Mouse (Mus musculus) urinary bladder, adult 18-20 months (tissue): ENCODE measurements around the gene Gm4792.
A peak's percentile ranks its signal among the peaks of the same experiment; 100 is the strongest.

Experiments
- DNase-seq, 2 experiments: peaks; one replicate each; pipeline ENCODE4 v3.0.0; 2022; ENCODE audit warnings: low spot score in 2 of 2, mixed read lengths in 2 of 2

Gm4792 gene

DNA sequence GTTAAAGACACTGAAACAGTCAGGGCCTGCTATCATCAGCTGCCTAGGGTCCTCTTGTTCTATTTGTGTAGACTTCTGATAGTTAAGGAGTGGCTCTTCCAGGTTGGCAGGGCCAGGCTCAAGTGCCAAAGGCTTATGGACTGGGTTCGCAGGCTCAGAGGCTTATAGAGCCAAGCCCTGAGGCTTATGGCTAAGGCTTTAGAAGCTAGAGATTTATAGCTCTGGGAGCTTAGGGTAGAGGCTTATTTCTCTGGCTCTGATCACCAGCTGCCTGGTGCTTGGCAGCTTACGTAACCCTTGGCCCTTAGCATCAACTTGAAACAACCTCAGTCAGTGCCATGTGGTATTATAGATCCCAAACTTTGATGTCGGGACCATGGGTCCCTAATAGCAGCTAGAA, at the start of gene Gm4792:
TSS of gene Gm4792 (minus strand) at position 233 of the 400 bp plus-strand sequence.
- DNase-seq = no peak

DNA sequence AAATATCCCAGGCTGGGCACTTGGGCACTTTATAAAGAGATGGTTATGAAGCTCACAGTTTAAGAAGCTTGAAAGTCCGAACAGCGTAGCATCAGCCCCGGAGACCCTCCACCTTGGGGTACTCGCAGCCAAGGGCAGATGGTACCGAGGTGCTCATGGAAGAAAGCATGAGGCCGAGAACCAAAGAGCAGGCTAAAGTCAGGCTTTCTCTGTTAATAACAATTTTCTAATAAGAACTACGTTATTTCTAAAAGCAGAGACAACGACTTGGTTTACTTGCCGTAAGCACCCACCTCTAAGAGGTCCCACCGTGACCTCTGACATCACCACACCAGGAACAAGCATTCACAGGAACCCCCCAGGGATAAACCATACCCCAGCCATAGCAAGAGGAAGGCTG, 49.5 kb upstream of the Gm4792 start:
- no peak for DNase-seq

DNA sequence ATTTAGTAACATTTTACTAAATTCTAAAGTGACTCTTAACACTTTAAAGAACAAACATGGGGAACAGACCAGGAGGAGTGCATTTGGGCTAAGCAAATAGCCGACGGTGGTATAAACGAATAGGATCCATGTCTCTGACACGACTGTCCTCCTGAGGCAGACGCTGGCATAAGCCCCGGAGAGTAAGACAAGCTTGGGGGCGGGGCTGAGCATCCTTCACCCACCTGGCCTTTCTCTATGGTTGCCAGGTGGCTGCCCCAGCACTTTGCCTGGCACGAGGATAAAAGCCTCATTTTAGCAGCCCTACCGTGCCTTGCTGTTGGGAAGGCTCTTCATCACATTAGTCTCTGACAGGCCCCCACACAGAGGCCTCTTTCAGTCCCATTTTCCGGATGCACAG, 48.8 kb upstream of the Gm4792 start:
- DNase-seq = no peak

DNA sequence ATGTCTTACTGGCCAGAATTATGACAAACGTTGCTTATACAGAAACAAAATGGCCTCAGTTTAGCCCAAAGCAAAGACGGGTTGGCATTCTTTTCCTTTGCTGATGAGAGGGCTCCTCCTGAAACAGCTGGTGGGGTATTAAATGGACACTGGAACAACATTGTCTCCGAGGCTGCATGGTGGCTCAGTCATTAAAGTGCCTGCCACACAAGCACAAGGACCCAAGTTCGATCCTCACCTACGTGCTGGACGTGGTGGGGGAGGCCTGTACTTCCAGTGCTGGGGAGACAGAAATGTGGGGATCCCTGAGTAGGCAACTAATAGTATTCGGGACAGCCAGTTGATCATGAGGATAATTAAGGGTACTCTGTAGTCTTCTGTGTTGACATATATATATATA, 48.1 kb upstream of the Gm4792 start:
- DNase-seq = no peak

DNA sequence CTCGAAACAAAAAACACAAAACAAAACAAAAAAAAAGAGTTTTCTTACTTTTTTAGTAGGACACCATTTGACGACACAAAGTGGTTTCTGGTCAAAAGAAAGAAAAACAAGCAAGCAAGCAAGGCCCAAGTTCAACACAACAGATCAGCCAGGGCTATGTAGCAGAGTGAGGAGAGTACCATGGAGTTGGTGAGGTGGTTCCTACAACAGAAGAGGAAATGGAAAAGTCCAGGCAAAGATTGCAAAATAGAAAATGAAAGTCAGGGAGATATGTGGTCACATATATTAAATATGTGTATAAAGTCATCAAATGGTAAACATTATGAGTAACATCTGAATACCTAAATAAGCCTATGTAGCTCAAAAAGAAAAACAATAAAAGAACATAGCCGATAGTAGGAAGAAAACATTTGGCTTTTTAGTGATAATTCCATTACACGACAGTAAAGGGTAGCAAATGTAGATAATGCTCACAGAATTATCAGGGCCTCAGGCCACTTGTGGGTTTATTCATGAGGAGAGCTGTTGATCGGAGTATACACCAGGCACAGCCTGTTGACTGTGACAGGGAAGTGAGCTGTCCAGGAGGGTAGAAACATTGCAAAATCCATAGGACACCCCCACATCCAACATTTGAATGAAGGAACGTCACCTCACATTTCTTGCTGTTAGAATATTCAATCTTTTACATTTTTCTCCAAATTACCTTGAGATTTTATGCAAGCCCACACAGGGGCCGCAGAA, 47.2 kb upstream of the Gm4792 start:
- DNase-seq = no peak

DNA sequence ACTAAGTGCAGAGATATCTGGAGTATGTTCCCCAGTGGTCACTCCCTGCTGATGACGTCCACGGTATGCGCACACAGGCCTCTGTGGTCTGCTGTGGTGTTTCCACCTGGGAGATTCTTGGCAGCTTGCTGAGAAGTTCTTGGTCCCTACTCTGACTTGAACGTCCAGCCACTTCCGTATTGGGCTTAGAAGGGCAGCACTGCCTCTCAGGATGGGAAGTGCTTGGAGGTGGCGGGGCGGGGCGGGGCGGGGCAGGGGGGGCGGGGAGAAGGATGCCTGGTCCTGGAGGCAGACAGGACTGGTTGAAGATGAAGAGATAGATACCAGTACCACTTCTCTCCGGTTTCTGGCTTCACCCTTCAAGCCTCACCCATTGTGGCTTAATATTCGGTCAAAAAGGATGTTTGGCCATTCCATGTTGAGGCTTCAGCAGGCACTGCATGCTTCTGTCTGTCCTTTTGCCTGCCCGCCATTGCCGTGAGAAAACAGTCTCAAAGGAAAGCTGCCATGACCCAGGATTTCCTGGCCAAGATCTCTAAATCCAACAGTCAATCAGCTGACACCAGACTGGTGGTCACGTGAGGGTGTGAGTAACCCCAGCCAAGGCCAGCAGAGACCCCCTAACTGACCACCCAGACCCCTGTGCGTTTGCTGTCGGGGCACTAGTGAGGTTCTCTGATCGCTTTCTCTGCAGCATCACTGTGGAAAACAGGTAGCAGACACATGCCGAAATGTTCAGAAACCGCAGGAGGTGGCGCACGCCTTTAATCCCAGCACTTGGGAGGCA, 46.3 kb upstream of the Gm4792 start:
- no peak for DNase-seq

DNA sequence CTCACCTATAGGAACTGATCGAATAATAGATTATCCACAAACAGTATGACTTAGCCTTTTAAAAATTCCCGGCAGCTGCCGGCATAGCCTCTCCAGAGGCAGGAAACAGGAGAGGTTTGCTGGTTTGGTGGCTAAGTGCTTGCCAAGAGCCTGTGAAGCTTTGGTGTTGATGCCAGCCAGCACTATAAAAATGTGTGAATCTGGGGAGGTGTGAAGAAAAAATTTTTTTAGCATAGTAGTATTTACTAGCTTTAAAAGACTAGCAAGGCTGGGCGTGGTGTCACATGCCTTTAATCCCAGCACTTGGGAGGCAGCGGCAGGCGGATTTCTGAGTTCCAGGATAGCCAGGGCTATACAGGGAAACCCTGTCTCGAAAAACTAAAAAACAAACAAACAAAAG, 45.1 kb upstream of the Gm4792 start:
- no peak for DNase-seq

DNA sequence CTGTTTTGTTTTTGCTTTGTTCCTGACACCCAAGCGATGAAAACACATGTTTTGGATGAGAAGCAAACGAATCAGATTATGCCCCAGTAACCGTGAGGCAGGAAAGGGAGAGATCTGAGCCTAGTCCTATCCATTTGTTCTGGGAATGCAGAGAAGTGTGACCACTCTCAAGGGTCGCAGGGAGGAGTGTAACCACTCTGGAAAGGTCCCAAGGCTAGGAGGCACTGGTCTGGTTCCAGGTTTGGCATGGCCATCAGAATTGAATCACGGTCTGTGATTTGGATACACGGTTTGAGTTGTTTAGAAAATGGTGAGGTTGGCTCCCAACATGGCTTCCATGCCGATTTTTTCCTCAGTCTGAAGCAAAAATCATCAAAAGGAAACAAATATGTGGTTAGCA, 43.8 kb upstream of the Gm4792 start:
- DNase-seq = no peak

DNA sequence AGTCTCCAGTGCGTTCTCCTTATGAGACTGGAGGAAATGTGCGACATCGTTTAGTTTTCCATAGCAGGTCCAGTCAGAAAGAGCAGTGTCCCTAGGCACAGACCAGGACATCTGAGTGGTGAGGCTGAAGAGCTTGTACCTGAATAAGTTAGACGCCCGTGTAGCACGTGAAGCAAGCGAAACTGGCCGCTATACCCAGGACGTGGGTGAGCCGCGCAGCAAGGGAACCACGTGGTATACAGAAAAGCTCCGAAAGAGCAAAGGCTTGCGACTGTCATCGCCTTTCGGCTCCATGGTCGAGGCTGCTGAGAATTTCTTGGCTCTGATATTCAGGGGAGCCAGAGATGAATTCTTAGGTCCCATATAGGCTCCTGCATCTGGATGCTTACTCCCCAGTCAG, 43.0 kb upstream of the Gm4792 start:
- DNase-seq = no peak

DNA sequence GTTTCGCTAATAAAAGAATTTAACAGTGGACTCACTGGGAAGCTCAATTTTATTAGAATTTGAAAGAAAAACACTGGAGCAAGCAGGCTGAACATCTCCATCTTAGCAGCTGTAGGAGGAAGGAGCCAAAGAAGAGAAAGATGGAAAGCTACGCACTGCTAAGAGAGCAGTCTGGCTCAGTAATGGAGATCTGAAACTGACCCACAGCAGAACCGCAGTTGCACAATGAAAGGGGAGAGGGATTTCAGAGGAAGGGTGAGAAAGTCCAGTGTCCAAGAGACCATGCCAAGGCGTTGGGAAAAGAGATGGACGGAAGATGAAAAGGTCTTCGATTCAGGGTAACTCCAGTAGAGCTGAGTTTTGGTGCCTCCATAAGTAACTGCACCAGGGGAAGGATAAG, 37.6 kb upstream of the Gm4792 start:
- no peak for DNase-seq

DNA sequence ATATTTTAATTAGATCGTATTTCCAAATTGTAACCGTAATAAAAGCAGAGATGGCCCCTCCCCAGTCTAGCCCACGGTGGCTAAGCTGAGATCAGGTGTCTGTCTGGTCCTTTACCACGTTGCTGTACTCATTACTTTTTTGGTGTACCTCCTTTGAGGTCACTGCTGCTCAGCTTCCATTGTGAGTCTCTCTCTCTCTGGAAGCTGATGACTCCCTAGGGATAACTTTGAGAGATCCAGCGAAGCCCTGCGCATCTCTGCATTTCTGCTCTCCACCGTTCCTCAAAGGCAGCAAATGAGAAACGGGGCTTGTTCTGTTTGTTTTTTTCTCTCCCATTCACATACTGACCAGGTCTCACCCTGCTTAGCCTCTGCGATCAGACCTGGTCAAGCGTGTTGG, 36.5 kb upstream of the Gm4792 start:
- no peak for DNase-seq

DNA sequence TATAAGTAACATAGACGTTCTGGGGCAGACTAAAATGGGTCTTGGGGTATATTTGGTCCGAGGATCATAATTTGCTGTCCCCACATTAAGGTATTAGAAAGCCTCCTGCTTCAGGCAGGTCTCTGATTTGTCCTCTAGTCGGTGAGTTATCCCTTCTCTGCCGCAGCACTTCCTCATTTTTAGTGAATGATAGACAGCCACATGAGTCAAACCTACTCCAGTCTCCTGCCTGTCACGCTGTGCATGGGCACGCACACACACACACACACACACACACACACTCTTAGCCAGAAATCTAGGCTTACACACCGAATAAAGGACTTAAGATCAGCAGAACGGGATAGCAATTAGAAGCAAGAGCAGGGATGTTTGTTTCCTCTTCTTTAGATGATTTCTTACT, 34.8 kb upstream of the Gm4792 start:
- no peak for DNase-seq

DNA sequence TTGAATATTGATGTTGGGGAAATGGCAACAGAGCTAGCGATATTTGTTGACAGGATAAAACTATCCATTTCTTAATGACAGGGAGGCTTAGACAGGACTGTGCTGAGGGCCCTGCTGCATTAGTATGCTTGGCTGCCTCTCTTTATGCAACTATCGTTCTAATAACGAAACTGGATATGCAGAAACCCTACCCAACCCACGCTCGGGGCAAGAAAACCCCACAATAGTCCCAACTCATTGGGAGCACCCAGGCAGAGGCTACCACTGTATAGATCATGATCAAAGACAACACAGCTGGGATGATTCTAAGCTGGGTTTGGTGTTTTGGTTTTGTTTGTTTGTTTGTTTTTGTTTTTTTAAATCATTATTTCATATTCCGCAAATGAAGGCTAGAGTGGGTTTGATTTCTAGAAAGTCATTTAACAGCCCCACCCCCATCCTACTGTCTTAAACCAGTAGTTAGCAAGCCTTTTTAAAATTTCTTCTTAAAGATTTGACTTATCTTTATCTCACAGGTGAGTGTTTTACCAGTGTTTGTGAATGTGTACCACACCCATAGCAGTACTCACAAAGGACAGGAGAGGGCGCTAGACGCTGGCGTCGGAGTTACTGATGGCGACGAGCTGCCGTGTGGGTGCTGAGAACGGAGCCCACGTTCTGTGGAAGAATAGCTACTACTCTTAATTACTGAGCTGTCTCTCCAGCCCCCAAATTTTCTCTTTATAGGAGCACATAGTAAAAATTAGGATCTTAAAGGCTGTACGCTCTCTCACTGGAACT, 34.0 kb upstream of the Gm4792 start:
- DNase-seq = no peak

DNA sequence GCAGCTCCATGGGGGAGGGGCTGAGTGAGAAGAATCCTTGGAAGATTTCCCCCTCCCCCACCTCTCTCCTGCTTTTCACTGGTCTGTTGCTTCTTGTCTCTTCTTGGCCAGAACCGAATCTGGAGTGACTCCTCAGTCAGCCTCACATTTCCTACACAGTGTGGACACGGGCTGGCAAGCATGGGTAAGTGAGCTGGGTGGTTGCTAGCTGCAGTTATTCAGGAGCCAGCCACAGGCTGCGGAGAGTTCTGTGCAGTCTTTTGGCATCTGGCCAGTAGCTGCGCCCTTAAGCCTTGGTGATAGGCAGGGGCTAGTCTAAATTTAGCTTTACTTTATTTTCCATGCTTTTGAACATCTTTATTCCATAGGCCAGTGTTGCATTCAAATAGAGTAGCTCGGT, 31.5 kb upstream of the Gm4792 start:
- DNase-seq = no peak

DNA sequence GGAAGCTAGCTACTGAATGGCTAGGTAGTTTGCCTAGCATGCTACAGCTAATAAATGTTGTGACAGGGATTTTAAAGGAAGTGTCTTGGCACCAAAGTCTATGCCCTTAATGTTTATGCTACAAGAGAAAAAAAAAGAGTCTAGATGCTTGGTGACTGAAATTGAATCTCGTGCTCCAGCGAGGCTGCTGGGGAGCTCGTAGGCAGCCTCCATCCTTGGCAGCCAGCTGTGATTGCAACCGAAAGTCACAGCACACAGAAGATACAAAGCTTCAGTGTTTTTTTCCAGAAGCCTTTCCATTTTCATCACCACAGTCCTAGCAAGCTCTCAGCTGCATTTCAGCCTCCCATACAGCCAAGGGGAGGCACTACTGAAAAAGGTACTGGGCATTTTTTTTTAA, 20.1 kb upstream of the Gm4792 start:
- DNase-seq = no peak

DNA sequence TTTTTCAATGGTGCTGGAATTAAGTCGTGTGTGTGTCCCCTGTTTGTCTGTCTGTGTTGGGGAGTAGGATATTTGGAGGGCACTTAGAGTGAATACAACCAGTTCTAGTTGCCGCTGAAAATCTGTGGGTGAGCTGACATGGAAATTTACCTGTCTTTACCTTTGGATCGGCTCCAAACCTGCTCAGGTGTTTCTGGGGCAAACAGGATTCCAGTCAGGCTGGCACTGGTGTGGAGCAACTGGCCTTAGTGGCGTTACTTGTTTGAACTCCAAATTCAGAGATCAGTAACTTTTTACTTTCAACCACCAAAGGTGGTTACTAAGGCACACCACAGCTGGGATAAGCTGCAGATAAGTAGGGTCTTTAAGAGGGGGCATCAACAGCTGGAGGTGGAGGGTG, 14.6 kb upstream of the Gm4792 start:
- DNase-seq = peak in 1 of 2 experiments; percentile 20

DNA sequence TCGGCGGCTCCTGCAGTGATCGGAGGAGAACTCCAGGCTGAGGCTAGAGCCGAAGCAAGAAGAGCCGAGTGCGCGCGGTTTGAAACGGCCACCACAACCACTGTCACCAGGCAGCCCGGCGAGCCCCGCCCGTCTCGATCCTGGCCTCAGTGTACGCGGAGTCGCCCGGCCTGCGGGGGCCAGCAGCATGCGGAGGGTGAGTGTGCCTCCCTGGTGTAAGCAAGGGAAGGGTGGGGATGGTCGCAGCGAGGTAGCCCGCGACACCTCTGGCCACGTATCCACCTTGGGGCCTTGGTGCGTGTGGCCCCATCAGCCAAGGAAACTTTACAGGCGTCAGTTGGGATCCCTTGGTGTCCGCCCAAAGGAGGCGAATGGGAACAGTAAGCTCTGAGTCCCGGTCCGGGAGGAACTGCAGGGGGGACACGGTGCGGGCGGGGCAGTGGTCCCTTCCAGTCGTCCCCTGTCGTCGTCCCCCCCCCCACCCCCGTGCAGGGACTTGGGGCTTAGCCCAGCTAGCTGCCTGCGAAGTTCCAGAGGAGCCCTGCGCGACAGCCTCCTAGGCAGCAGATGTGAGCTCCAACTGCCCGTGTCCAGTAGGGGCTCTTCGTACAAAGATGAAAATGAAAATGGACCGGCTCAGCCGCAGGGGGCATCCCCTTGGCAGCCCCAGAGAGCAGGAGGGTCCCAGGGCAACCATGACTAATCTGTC, 13.7 kb upstream of the Gm4792 start:
- DNase-seq = peak in 1 of 2 experiments; percentile 44

DNA sequence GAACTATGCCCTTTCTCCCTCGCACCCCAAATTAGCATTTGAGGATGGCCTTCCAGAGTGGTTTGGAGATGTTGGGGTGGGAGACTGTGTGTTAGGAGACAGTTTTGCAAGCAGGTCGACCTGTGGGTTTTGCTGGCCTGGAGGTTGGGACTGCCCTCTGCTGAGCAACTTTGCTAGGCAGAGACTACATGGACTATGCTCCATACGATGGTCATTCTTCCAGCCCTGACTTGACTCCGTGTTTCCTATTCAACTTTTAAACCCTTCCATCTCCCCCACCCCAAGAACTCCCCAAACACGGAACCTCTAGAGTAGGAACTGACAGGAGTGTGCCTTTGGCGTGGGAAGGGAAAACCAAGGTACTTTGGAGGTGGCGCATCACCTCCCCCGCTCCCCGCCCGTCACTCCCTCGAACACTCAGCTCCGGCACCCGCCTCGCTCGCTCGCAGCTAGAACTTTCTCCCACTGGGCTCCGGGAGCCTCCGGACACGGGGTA, 13.1 kb upstream of the Gm4792 start, which contains the start of gene Tmcc3:
TSS of gene Tmcc3 (plus strand) at position 439 of the 496 bp plus-strand sequence.
- peak in 1 of 2 experiments; percentile 32 for DNase-seq

DNA sequence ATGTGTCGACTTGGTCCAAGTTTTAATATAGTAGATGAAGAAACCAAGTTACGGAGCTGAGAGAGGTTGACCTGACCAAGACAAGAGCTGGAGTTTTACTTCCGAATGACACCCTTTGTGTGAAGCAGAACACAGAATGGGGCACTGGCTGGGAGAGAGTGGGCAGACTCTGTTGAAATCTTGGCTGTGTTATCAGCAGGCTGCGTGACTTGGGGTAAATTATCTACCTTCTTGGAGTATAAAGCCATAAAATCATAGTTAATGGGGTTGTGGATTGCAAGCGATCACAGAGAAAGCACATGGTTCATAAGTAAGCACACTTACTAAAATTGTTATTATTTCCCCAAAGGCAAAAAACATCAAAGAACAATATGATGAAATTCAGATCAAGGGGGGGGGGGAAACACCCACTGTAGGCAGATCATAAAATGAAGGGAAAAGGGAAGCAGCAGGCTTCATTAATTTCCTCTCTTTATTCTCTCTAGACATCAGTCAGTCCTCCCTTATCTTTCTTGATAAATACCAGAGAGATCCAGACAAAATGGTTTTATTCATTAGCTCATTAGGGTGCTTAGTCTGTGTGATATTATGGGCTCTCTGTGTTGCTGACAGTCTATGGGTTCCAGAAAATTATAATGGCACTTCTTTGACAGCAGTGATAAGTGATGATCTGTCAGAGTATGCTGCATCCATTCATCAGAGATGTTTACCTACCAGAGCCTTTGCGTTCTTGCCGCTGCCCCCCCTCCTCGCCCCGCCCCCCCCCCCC, 12.2 kb upstream of the Gm4792 start:
- DNase-seq = no peak

DNA sequence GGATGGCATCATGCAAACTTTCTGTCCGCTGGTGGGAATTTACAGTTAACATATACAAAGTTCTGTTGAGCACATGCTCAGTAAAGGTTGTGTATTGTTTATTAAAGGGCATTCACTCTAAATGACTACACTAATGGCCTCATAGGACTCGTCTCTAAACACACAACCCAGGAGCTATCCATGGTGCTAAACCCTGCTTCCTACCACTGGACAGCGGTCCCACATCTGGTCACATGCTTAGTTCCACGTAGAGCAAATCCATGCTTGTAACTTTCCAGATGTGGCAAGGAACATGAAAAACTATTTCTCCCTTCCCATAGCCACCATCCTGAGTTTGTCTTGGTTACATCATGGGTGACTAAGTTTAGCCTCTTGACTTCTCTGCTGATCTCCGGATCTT, 7.0 kb upstream of the Gm4792 start:
- no peak for DNase-seq
